Mouse (Mus musculus): Measurements from ENCODE around the gene Atp6v1e2. TPM values are rescaled to one million over a fixed set of nuclear protein-coding genes. Genes with fewer than 3 reads are reported as not detected.

Atp6v1e2 gene
- polyA plus RNA-seq (2014; fragmentation: Nextera tagmentation; extraction: Ambion mirVana): not detected in 2 replicates

DNA sequence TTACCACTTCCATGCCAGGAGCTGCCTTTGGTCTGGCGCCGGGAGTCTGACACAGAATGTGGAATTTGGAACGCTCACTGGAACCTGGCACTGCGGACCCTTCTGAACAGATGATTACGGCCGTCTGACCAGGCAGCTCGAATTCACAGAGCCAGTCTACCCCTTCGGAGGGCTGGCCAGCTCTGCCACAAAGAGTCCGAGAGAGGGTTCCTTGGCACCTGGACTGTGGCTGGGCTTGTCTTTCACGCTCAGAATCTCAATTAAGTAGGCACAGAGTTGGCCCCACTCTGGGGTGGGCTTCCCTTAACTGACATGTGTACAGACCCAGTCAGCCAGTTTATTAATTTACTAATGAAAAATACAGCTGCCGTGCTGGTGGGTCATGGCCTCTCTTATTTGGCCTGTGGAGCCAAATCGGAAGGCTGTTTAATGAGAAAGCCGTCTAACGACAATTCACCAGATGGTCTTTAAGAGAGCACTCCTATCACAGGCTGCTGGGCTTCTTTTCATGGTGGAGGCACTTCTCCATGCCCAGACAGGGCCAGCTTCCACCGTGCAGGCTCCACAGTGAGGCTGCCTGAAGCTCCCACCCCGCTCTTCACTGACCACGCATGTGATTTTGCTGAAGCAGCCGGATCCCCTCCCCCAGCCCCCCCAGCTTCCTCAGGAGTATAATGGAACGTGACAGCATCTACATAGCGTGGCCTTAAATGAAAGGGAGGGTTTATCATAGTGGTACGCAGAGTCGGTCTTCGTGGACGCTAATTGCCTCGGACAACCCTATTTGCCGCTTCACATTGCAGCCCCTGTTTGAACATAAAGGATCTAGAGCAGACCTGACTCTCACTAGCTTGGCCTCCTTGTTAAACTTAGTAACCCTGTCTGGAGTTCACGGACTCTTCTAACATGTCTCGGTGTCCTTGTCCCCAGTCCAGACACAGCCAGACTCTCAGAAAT lies at the start of gene Atp6v1e2:
Gene Atp6v1e2, minus strand, starts transcription at position 58 of the 957 bp plus-strand sequence.
- Histone ChIP-seq H3K36me3 (ENCODE audit: control insufficient read depth, insufficient read depth, low read length) (no peaks in the 10 kb centered on the region), H3K9ac (ENCODE audit: low read depth, low read length) (no peak within 1 kb of the TSS), H3K9me3 (ENCODE audit: control insufficient read depth, low read length) (no peaks in the 10 kb centered on the region), H3K27me3 (replicated peaks; ENCODE audit: control insufficient read depth, insufficient read depth, low read length) (no peaks in the 10 kb centered on the region; the same call in 1 of the 2 replicates), H3K27ac (ENCODE audit: low read depth, low read length) (no peak within 1 kb of the TSS), H3K4me1 (replicated peaks; ENCODE audit: control insufficient read depth, insufficient read depth, low read length) (no peaks in the 10 kb centered on the region), H3K4me2 (no peak within 1 kb of the TSS), H3K4me3 (ENCODE audit: low read depth, low read length) (no peak within 1 kb of the TSS)
- ATAC-seq (replicated peaks; ENCODE audit: low FRiP score) (no peak), DNase-seq (ENCODE audit: low spot score) (no peak)
- 83% methylated on average over 28 of the region's 28 CpGs for WGBS

DNA sequence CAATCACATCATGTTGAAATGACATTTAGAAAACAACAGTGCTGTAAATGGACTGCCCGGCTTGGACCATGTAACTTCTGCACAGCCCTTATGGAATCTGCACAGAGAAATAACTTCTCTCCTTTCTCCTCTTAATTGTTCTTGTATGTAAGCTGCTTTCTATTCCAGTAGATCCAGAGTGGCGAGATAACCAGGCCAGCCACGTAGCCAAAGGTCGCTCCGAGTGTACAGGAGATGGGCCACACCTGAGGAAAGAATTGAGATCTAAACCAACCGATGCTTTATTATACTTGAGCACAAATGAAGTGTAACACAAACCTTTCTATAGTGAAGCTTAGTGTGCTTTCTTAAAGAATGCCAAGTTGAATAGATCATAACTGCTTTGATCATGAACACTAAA lies 49.6 kb upstream of the Atp6v1e2 start:
- H3K4me1 ChIP-seq (replicated peaks; ENCODE audit: control insufficient read depth, insufficient read depth, low read length): no peaks in the 10 kb centered on the region
- no peak overlapping the region for H3K27ac ChIP-seq (ENCODE audit: low read depth, low read length)
- no peaks in the 10 kb centered on the region for H3K27me3 ChIP-seq (replicated peaks; ENCODE audit: control insufficient read depth, insufficient read depth, low read length)
- WGBS: 92% methylated on average over 6 of the region's 6 CpGs
- no peak for ATAC-seq (replicated peaks; ENCODE audit: low FRiP score)
- no peak overlapping the region for H3K9ac ChIP-seq (ENCODE audit: low read depth, low read length)
- DNase-seq (ENCODE audit: low spot score): no peak
- peaks cover 3% of the 10 kb centered on the region for H3K36me3 ChIP-seq (ENCODE audit: control insufficient read depth, insufficient read depth, low read length)
- no peak overlapping the region for H3K4me3 ChIP-seq (ENCODE audit: low read depth, low read length)
- no peak overlapping the region for H3K4me2 ChIP-seq
- no peaks in the 10 kb centered on the region for H3K9me3 ChIP-seq (ENCODE audit: control insufficient read depth, low read length)

GRCm38 (mm10) chr17:86991306-86991705 lies 43.6 kb upstream of the Atp6v1e2 start:
- no peak overlapping the region for H3K4me2 ChIP-seq
- no peaks in the 10 kb centered on the region; the same call in 1 of the 2 replicates for H3K4me1 ChIP-seq (replicated peaks; ENCODE audit: control insufficient read depth, insufficient read depth, low read length)
- no peaks in the 10 kb centered on the region for H3K36me3 ChIP-seq (ENCODE audit: control insufficient read depth, insufficient read depth, low read length)
- 91% methylated on average over 8 of the region's 8 CpGs for WGBS
- H3K4me3 ChIP-seq (ENCODE audit: low read depth, low read length): no peak overlapping the region
- H3K27me3 ChIP-seq (replicated peaks; ENCODE audit: control insufficient read depth, insufficient read depth, low read length): no peaks in the 10 kb centered on the region
- no peak overlapping the region for H3K27ac ChIP-seq (ENCODE audit: low read depth, low read length)
- DNase-seq (ENCODE audit: low spot score) (peak; percentile 23), ATAC-seq (replicated peaks; ENCODE audit: low FRiP score) (no peak)
- H3K9me3 ChIP-seq (ENCODE audit: control insufficient read depth, low read length): no peaks in the 10 kb centered on the region
- H3K9ac ChIP-seq (ENCODE audit: low read depth, low read length): no peak overlapping the region

GRCm38 (mm10) chr17:86988601-86989184 lies 41.0 kb upstream of the Atp6v1e2 start:
- H3K4me2 ChIP-seq: no peak overlapping the region
- ATAC-seq (replicated peaks; ENCODE audit: low FRiP score) (no peak), DNase-seq (ENCODE audit: low spot score) (peak; percentile 28)
- no peaks in the 10 kb centered on the region for H3K9me3 ChIP-seq (ENCODE audit: control insufficient read depth, low read length)
- H3K27ac ChIP-seq (ENCODE audit: low read depth, low read length): no peak overlapping the region
- H3K27me3 ChIP-seq (replicated peaks; ENCODE audit: control insufficient read depth, insufficient read depth, low read length): no peaks in the 10 kb centered on the region
- WGBS: 72% methylated on average over 6 of the region's 6 CpGs
- no peak overlapping the region for H3K9ac ChIP-seq (ENCODE audit: low read depth, low read length)
- H3K36me3 ChIP-seq (ENCODE audit: control insufficient read depth, insufficient read depth, low read length): no peaks in the 10 kb centered on the region
- H3K4me1 ChIP-seq (replicated peaks; ENCODE audit: control insufficient read depth, insufficient read depth, low read length): no peaks in the 10 kb centered on the region; the same call in 1 of the 2 replicates
- H3K4me3 ChIP-seq (ENCODE audit: low read depth, low read length): no peak overlapping the region

GRCm38 (mm10) chr17:86988161-86988560 lies 40.5 kb upstream of the Atp6v1e2 start:
- no peaks in the 10 kb centered on the region for H3K36me3 ChIP-seq (ENCODE audit: control insufficient read depth, insufficient read depth, low read length)
- 85% methylated on average over 5 of the region's 5 CpGs for whole genome bisulfite sequencing
- H3K27ac ChIP-seq (ENCODE audit: low read depth, low read length): no peak overlapping the region
- no peaks in the 10 kb centered on the region for H3K9me3 ChIP-seq (ENCODE audit: control insufficient read depth, low read length)
- ATAC-seq (replicated peaks; ENCODE audit: low FRiP score) (no peak), DNase-seq (ENCODE audit: low spot score) (no peak)
- H3K9ac ChIP-seq (ENCODE audit: low read depth, low read length): no peak overlapping the region
- H3K4me3 ChIP-seq (ENCODE audit: low read depth, low read length): no peak overlapping the region
- H3K4me1 ChIP-seq (replicated peaks; ENCODE audit: control insufficient read depth, insufficient read depth, low read length): no peaks in the 10 kb centered on the region; the same call in 1 of the 2 replicates
- H3K4me2 ChIP-seq: no peak overlapping the region
- H3K27me3 ChIP-seq (replicated peaks; ENCODE audit: control insufficient read depth, insufficient read depth, low read length): no peaks in the 10 kb centered on the region

DNA sequence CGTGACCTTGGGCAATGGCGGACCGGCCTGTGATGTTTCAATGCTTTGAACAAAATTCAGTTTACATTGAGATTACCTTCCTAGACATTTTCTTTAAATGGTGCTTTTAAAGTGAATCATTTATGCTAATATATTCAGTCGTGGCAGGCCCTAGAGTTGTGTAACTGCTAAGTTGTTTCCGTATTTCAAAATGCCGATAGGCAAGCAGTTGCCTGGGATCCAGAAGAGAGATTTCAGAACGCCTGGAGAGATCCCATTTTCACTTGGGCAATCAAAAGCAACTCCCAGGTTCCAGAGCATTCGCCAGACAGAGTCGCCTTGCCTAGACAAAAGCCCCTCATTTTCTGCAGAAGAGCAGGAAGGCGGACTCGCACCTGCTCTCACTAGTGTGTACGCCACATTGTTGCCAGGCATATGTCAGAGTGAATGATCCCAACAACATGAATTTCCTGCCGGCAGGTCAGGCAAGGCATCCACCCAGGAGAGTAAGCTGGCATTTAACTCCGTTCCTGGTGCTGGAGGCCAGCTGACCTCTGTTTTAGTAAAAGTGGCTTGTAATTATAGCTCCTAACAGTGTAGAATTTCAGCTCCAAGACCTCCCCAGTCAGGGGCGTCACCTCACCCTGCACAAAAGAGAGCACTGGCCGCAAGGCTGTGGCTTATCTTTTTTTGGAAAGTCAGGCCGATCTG lies 38.9 kb upstream of the Atp6v1e2 start:
- WGBS: 71% methylated on average over 17 of the region's 17 CpGs
- H3K9ac ChIP-seq (ENCODE audit: low read depth, low read length): no peak overlapping the region
- H3K4me3 ChIP-seq (ENCODE audit: low read depth, low read length): no peak overlapping the region
- no peak for ATAC-seq (replicated peaks; ENCODE audit: low FRiP score)
- H3K27ac ChIP-seq (ENCODE audit: low read depth, low read length): no peak overlapping the region
- H3K4me1 ChIP-seq (replicated peaks; ENCODE audit: control insufficient read depth, insufficient read depth, low read length): no peaks in the 10 kb centered on the region; the same call in 1 of the 2 replicates
- H3K4me2 ChIP-seq: no peak overlapping the region
- H3K27me3 ChIP-seq (replicated peaks; ENCODE audit: control insufficient read depth, insufficient read depth, low read length): no peaks in the 10 kb centered on the region
- DNase-seq (ENCODE audit: low spot score): no peak
- no peaks in the 10 kb centered on the region for H3K36me3 ChIP-seq (ENCODE audit: control insufficient read depth, insufficient read depth, low read length)
- no peaks in the 10 kb centered on the region for H3K9me3 ChIP-seq (ENCODE audit: control insufficient read depth, low read length)

GRCm38 (mm10) chr17:86982497-86982896 lies 34.8 kb upstream of the Atp6v1e2 start:
- DNase-seq (ENCODE audit: low spot score): no peak
- H3K36me3 ChIP-seq (ENCODE audit: control insufficient read depth, insufficient read depth, low read length): peaks cover 2% of the 10 kb centered on the region; the same call in 1 of the 2 replicates
- no peaks in the 10 kb centered on the region for H3K27me3 ChIP-seq (replicated peaks; ENCODE audit: control insufficient read depth, insufficient read depth, low read length)
- H3K27ac ChIP-seq (ENCODE audit: low read depth, low read length): no peak overlapping the region
- H3K9me3 ChIP-seq (ENCODE audit: control insufficient read depth, low read length): no peaks in the 10 kb centered on the region
- no peak for ATAC-seq (replicated peaks; ENCODE audit: low FRiP score)
- H3K4me3 ChIP-seq (ENCODE audit: low read depth, low read length): no peak overlapping the region
- no peak overlapping the region for H3K9ac ChIP-seq (ENCODE audit: low read depth, low read length)
- no peaks in the 10 kb centered on the region; the same call in 1 of the 2 replicates for H3K4me1 ChIP-seq (replicated peaks; ENCODE audit: control insufficient read depth, insufficient read depth, low read length)
- H3K4me2 ChIP-seq: no peak overlapping the region
- 71% methylated on average over 9 of the region's 9 CpGs for WGBS

- Histone ChIP-seq H3K9ac (ENCODE audit: low read depth, low read length) (no peak overlapping the region), H3K4me2 (no peak overlapping the region), H3K36me3 (ENCODE audit: control insufficient read depth, insufficient read depth, low read length) (peaks cover 2% of the 10 kb centered on the region; the same call in 1 of the 2 replicates), H3K4me1 (replicated peaks; ENCODE audit: control insufficient read depth, insufficient read depth, low read length) (no peaks in the 10 kb centered on the region; the same call in 1 of the 2 replicates), H3K27me3 (replicated peaks; ENCODE audit: control insufficient read depth, insufficient read depth, low read length) (no peaks in the 10 kb centered on the region), H3K4me3 (ENCODE audit: low read depth, low read length) (no peak overlapping the region), H3K9me3 (ENCODE audit: control insufficient read depth, low read length) (no peaks in the 10 kb centered on the region), H3K27ac (ENCODE audit: low read depth, low read length) (no peak overlapping the region)
- WGBS: 98% methylated on average over 2 of the region's 2 CpGs
- no peak for DNase-seq (ENCODE audit: low spot score)
- ATAC-seq (replicated peaks; ENCODE audit: low FRiP score): no peak
Measured at GRCm38 (mm10) chr17:86981701-86982100, 34.0 kb upstream of the Atp6v1e2 start.

Data from liver, embryonic 11.5 days (tissue).